Comparison of ENCODE assay signal across 20 mouse cellular contexts in the genomic region with DNA sequence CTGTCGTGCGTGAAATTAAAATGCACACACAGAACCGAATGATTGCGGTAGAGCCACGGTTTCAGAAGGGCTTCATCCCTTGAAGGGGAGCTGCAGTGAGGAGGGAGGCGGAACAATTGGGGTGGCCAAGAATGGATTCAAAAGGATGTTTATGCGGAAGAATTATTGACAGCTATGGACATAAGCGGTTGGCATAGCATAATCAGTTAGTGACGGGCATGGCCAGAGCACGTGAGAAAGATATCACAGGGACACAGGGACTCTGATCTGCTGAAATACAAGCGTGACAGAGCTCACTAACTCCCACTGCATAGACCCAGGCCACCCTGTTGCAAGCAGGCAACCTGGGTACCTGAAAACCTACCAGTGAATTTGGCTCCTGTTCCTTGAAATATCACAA.
A peak's percentile ranks its signal among the peaks of the same experiment; 100 is the strongest.
DNase-seq lines count a peak whose midpoint lies in the region; ATAC-seq and TF ChIP-seq lines count a peak whose summit lies in the region.
"Had no signal": no experiment of that assay in that cellular context is flagged by ENCODE, and none has a peak within 500 bp of the region (broad histone marks: within the 10 kb centered on the region; RNA-seq: fewer than 3 reads in every experiment).

No protein-coding gene starts in this region.

- no peak overlapping the region for H3K27ac ChIP-seq in cerebellum, adult 2 months (ENCODE audit: insufficient read depth, low read length)
- no peak overlapping the region for H3K27ac ChIP-seq in midbrain, embryonic 13.5 days
- H3K27ac ChIP-seq in midbrain, embryonic 11.5 days (ENCODE audit: low read depth, low read length): no peak overlapping the region
- 0 out of 2 replicates have a peak overlapping the region, but pooled peaks have one; percentile 38 for H3K27ac ChIP-seq in limb, embryonic 15.5 days
- H3K27ac ChIP-seq: embryonic facial prominence, embryonic 15.5 days; forebrain, embryonic 10.5 days; heart, embryonic 13.5 days had no signal

- H3K4me1 ChIP-seq in cerebellum, adult 2 months (ENCODE audit: control insufficient read depth, insufficient read depth, low read length): no peaks in the 10 kb centered on the region
- H3K4me1 ChIP-seq in midbrain, embryonic 13.5 days (replicated peaks): peaks cover 10% of the 10 kb centered on the region; the same call in 1 of the 2 replicates
- no peaks in the 10 kb centered on the region for H3K4me1 ChIP-seq in midbrain, embryonic 11.5 days (ENCODE audit: control insufficient read depth, insufficient read depth, low read length)
- H3K4me1 ChIP-seq in limb, embryonic 15.5 days: peaks cover 15% of the 10 kb centered on the region
- H3K4me1 ChIP-seq: embryonic facial prominence, embryonic 15.5 days; forebrain, embryonic 10.5 days; heart, embryonic 13.5 days had no signal

- no peak for DNase-seq in cerebellum, adult 2 months
- no peak for DNase-seq in cerebellum, adult 8-10 months
- no peak for DNase-seq in midbrain, embryonic 11.5 days (ENCODE audit: low spot score, missing footprints)
- DNase-seq in layer of hippocampus, adult 9-11 months: no peak
- DNase-seq in urinary bladder, postnatal 36 days (ENCODE audit: low spot score in 2 of 2): no peak
- DNase-seq in adrenal gland, adult 18-20 months (ENCODE audit: low spot score in 2 of 2): no peak
- DNase-seq: adrenal gland, adult 8-10 months; cerebellum, adult 9-10 months; embryo, embryonic 11 days; heart, postnatal 4 days; kidney, adult 11 months; kidney, postnatal 10 days; lung, adult 2 months; lung, postnatal 36 days; thymus, postnatal 14 days had no signal

- WGBS in cerebellum, adult 2 months: 8% methylated on average over 11 of the region's 11 CpGs
- WGBS in midbrain, embryonic 13.5 days: 55% methylated on average over 11 of the region's 11 CpGs
- WGBS in midbrain, embryonic 11.5 days: 75% methylated on average over 11 of the region's 11 CpGs
- WGBS in limb, embryonic 15.5 days: 75% methylated on average over 11 of the region's 11 CpGs

- no peaks in the 10 kb centered on the region; the same call in 1 of the 2 replicates for H3K27me3 ChIP-seq in cerebellum, adult 2 months (ENCODE audit: control insufficient read depth, insufficient read depth, low read length)
- 0 out of 2 replicates have a peak, but pooled peaks cover 1% of the 10 kb centered on the region for H3K27me3 ChIP-seq in midbrain, embryonic 13.5 days
- H3K27me3 ChIP-seq in midbrain, embryonic 11.5 days (ENCODE audit: control insufficient read depth, insufficient read depth, low read length): no peaks in the 10 kb centered on the region
- H3K27me3 ChIP-seq in limb, embryonic 15.5 days: no peaks in the 10 kb centered on the region
- H3K27me3 ChIP-seq: embryonic facial prominence, embryonic 15.5 days; heart, embryonic 13.5 days had no signal

- no peaks in the 10 kb centered on the region for H3K9me3 ChIP-seq in midbrain, embryonic 13.5 days
- no peaks in the 10 kb centered on the region for H3K9me3 ChIP-seq in midbrain, embryonic 11.5 days (ENCODE audit: control insufficient read depth, low read length)
- H3K9me3 ChIP-seq in limb, embryonic 15.5 days: no peaks in the 10 kb centered on the region
- H3K9me3 ChIP-seq: embryonic facial prominence, embryonic 15.5 days; forebrain, embryonic 10.5 days; heart, embryonic 13.5 days had no signal

- no peaks in the 10 kb centered on the region for H3K36me3 ChIP-seq in midbrain, embryonic 13.5 days
- no peaks in the 10 kb centered on the region for H3K36me3 ChIP-seq in midbrain, embryonic 11.5 days (ENCODE audit: control insufficient read depth, insufficient read depth, low read length)
- no peaks in the 10 kb centered on the region for H3K36me3 ChIP-seq in limb, embryonic 15.5 days
- H3K36me3 ChIP-seq: embryonic facial prominence, embryonic 15.5 days; forebrain, embryonic 10.5 days; heart, embryonic 13.5 days had no signal

- no peak for TF ChIP-seq CTCF in cerebellum, adult 2 months (IDR thresholded peaks at IDR 0.05; ENCODE audit: borderline replicate concordance, insufficient read depth, low read depth, low read length)

- TF ChIP-seq POLR2A in cerebellum, adult 2 months (IDR thresholded peaks at IDR 0.05; ENCODE audit: borderline replicate concordance, insufficient read depth, low read length): no peak

- ATAC-seq in midbrain, embryonic 13.5 days: peak; percentile 77; the same call in 1 of the 2 replicates
- no peak for ATAC-seq in midbrain, embryonic 11.5 days (ENCODE audit: low FRiP score)
- ATAC-seq in limb, embryonic 15.5 days (ENCODE audit: insufficient number of reproducible peaks, low FRiP score, low TSS enrichment, low read depth): no peak

- H3K9ac ChIP-seq in midbrain, embryonic 13.5 days (replicated peaks): no peak overlapping the region
- no peak overlapping the region for H3K9ac ChIP-seq in midbrain, embryonic 11.5 days (ENCODE audit: low read length)
- no peak overlapping the region for H3K9ac ChIP-seq in limb, embryonic 15.5 days
- H3K9ac ChIP-seq: embryonic facial prominence, embryonic 15.5 days; heart, embryonic 13.5 days had no signal

- peak overlapping the region; percentile 27 for H3K4me2 ChIP-seq in midbrain, embryonic 13.5 days (replicated peaks)
- H3K4me2 ChIP-seq in midbrain, embryonic 11.5 days: no peak overlapping the region
- 0 out of 2 replicates have a peak overlapping the region, but pooled peaks have one; percentile 0 for H3K4me2 ChIP-seq in limb, embryonic 15.5 days
- H3K4me2 ChIP-seq: embryonic facial prominence, embryonic 15.5 days; heart, embryonic 13.5 days had no signal

- H3K4me3 ChIP-seq in cerebellum, adult 2 months (replicated peaks; ENCODE audit: insufficient read depth, low read depth, low read length): peak overlapping the region; percentile 29
- no peak overlapping the region; the same call in 1 of the 2 replicates for H3K4me3 ChIP-seq in midbrain, embryonic 13.5 days (replicated peaks)
- H3K4me3 ChIP-seq in midbrain, embryonic 11.5 days (ENCODE audit: low read depth, low read length): no peak overlapping the region
- H3K4me3 ChIP-seq in limb, embryonic 15.5 days: no peak overlapping the region
- H3K4me3 ChIP-seq: embryonic facial prominence, embryonic 15.5 days; forebrain, embryonic 10.5 days; heart, embryonic 13.5 days had no signal
